Mouse (Mus musculus) embryonic facial prominence, embryonic 12.5 days (tissue): ENCODE data around the gene Gm12258. TPM values are rescaled to one million over a fixed set of nuclear protein-coding genes. Genes with fewer than 3 reads are reported as not detected.
"Not testable (repeated sequence)": the region's sequence is repeated elsewhere in the genome, so short reads cannot be mapped to it uniquely, and the experiment has no call there.

ENCODE experiments used
- ATAC-seq: fragments of 200-750 bp; cut with Nextera tagmentation; 2 replicates; pipeline ENCODE4 v1.8.0; 2017; ENCODE audit not compliant: insufficient number of reproducible peaks, insufficient read depth, low FRiP score, low TSS enrichment
- H3K27ac ChIP-seq: fragments of 300-500 bp; sonication (generic); 2 replicates; pipeline ENCODE4 v1.5.1; 2016; ENCODE audit warnings: mild to moderate bottlenecking
- H3K27me3 ChIP-seq: fragments of 300-500 bp; sonication (generic); 2 replicates; pipeline ENCODE4 v1.6.1; 2016; ENCODE audit warnings: mild to moderate bottlenecking, moderate library complexity
- H3K36me3 ChIP-seq: fragments of 300-500 bp; sonication (generic); 2 replicates; pipeline ENCODE4 v1.6.1; 2016; ENCODE audit warnings: mild to moderate bottlenecking
- H3K4me1 ChIP-seq: fragments of 300-500 bp; sonication (generic); 2 replicates; pipeline ENCODE4 v1.6.1; 2016
- H3K4me2 ChIP-seq: fragments of 300-500 bp; sonication (generic); replicated peaks from 2 replicates; pipeline ENCODE4 v1.6.1; 2016; ENCODE audit warnings: mild to moderate bottlenecking, moderate library complexity
- H3K4me3 ChIP-seq: fragments of 300-500 bp; sonication (generic); 2 replicates; pipeline ENCODE4 v1.5.1; 2016; ENCODE audit warnings: mild to moderate bottlenecking
- H3K9ac ChIP-seq: fragments of 300-500 bp; sonication (generic); 2 replicates; pipeline ENCODE4 v1.6.1; 2016; ENCODE audit warnings: mild to moderate bottlenecking, moderate library complexity
- H3K9me3 ChIP-seq: fragments of 300-500 bp; sonication (generic); 2 replicates; pipeline ENCODE4 v1.6.1; 2016; ENCODE audit warnings: mild to moderate bottlenecking, moderate library complexity
- WGBS: fragments of 180-500 bp; shearing (Covaris S2); methylation state at CpG from one replicate; pipeline ENCODE4 v1.1.7; 2016; 5-methylcytosine and 5-hydroxymethylcytosine counted together
- polyA plus RNA-seq: library from polyadenylated mRNA; unstranded; fragments of >200 nt; fragmentation: Nextera tagmentation; extraction: Ambion mirVana; gene quantifications from 2 replicates; pipeline ENCODE4 v1.2.1, GENCODE M21; 2016

Gm12258 gene
- polyA plus RNA-seq, result 14.2 and 14.4 TPM in 2 replicates

DNA sequence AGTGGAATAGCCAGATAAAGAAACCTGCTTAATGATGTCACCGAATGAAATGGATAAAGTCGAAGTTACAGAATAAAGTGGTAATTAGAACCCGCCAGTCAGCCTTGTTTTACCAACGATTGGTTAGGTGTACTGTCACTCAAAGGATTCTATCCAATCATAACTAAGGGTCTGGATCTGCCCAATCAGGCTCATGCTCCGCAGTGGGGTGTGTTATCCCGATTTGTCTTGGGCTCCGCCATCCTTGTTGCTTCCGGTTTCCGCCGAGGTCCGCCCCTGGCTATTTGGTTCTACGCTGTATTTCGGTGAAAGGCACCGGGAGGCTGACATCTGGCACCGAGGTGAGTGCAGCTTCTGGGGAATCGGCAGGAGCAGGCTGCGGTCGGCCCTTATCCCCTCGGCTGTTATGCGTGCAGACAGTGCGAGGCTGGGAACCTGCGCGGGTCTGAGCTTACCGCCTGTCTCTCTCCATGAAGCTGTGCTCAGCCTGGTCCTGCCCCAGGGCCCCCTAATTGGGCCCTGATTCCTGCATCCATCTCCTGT, at the start of gene Gm12258:
Gm12258 (plus strand) TSS at position 240 of the 543 bp plus-strand sequence.
- Histone ChIP-seq H3K27ac (peak within 1 kb of the TSS; percentile 9; the same call in 1 of the 2 replicates), H3K9ac (peak within 1 kb of the TSS; percentile 72), H3K4me3 (peak within 1 kb of the TSS; percentile 77), H3K36me3 (peaks cover 20% of the 10 kb centered on the region), H3K27me3 (no peaks in the 10 kb centered on the region), H3K4me1 (peaks cover 6% of the 10 kb centered on the region), H3K9me3 (no peaks in the 10 kb centered on the region), H3K4me2 (peak within 1 kb of the TSS; percentile 88)
- under 1% methylated on average over 24 of the region's 24 CpGs for WGBS
- ATAC-seq, result peak; percentile 99

DNA sequence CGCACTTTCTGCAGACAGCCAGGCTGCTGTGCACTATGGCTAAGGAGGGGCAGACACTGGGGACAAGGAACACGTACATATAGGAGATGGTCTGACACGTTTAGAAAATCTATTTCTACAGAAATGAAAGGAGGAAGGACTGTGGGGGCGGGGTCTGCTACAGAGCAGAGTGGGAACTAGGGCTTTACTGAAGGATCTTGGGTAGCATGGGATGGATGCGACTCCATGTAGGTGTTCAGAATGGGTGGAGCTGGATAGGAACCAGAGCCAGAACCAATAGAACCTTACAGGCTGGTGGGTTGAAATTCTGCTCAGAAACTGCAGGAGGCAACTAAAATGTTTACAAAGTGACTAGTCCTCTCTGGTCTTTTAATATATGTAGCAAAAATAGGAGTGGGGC, 47.2 kb upstream of the Gm12258 start:
- WGBS, result 78% methylated on average over 5 of the region's 5 CpGs
- no peak for ATAC-seq

DNA sequence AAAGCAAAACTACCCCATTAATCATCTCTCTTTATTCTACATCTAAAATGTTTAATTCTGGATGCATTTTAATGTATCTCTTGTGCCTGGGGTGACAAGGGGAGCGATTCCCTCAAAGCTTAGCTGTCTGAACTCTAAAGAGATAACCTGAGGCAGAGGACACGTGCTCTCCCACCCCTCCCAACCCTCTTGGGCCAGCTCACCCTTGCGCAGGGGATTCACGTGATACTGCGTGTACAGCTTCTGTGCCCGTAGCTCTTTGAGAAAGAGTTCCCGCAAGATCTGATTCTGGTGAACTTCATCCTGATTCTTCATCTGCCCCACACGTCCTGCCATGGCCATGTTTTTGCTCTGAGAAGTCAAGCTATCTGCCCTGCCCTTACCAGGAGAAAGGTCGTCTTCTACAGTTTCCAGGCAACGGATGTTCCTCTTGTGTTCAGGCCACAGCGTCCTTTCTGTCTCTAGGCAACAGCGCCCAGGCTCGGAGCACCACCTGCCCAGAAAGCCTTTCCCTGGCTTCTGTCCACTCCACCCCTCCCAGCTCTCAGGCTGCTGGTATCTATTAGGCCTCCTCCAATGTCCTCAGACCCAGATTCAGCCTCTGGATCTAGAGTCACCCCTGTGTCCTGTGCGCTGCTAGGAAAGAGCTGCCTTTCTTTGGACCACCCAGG, 45.3 kb upstream of the Gm12258 start, which contains the start of gene Fam183b:
Fam183b (minus strand) TSS at position 403 of the 671 bp plus-strand sequence.
- peak; percentile 28; the same call in 1 of the 2 replicates for ATAC-seq

More for the DNA sequence above, 47.2 kb upstream of the Gm12258 start:
- Histone ChIP-seq H3K27me3 (no peaks in the 10 kb centered on the region), H3K27ac (no peak overlapping the region), H3K4me2 (no peak overlapping the region), H3K4me3 (no peak overlapping the region), H3K36me3 (no peaks in the 10 kb centered on the region), H3K9ac (no peak overlapping the region), H3K9me3 (no peaks in the 10 kb centered on the region), H3K4me1 (peaks cover 7% of the 10 kb centered on the region)

DNA sequence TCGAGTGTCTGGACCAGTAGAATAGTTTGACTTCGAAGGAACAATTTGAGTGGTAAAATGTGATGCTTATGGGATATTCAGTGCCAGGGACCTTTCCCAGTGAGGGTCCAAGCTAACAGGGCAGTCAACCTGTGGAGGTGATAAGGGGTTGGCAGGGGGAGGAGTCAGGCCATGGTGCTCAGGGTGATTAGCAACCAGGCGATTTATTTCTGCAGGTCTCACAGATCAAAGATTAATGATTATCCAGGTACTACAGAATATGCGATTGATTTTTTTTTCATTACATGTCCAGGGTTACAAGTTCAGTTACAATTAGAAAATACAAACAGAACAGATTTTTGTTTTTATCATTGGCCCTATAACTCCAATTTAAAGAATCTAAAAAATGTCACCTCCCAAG, 43.1 kb upstream of the Gm12258 start:
- H3K4me2 ChIP-seq, result no peak overlapping the region
- no peaks in the 10 kb centered on the region for H3K9me3 ChIP-seq
- H3K4me1 ChIP-seq, result peaks cover 7% of the 10 kb centered on the region
- no peaks in the 10 kb centered on the region for H3K36me3 ChIP-seq
- no peak overlapping the region for H3K9ac ChIP-seq
- WGBS, result 77% methylated on average over 4 of the region's 4 CpGs
- ATAC-seq, result no peak
- no peak overlapping the region for H3K27ac ChIP-seq
- H3K27me3 ChIP-seq, result no peaks in the 10 kb centered on the region
- no peak overlapping the region for H3K4me3 ChIP-seq

More for the DNA sequence above, 45.3 kb upstream of the Gm12258 start, which contains the start of gene Fam183b:
- Histone ChIP-seq H3K36me3 (no peaks in the 10 kb centered on the region), H3K4me2 (0 out of 2 replicates have a peak within 1 kb of the TSS, but pooled peaks have one; percentile 13), H3K4me1 (peaks cover 7% of the 10 kb centered on the region), H3K9me3 (no peaks in the 10 kb centered on the region), H3K9ac (no peak within 1 kb of the TSS), H3K27me3 (no peaks in the 10 kb centered on the region), H3K27ac (no peak within 1 kb of the TSS), H3K4me3 (no peak within 1 kb of the TSS)
- 39% methylated on average over 14 of the region's 14 CpGs for WGBS

DNA sequence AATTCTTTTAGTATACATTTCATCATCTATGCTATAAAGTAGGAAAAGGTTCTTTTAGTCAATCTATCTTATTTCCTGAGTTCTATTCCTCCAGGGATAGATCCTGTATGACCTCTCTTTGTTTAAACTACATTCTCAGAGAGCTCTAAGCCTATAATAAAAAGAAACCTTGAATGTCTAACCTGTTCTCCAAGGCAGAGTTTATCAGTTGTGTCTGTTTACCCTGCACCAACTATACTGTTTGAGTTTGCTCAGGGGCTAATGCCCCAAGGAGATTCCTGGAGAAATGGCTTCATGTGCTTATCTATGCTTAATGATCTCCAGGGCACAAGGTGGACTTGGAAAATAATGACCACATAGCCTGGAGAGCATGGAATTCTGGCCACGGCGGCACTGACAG, 42.6 kb upstream of the Gm12258 start:
- Histone ChIP-seq H3K4me3 (no peak overlapping the region), H3K27me3 (no peaks in the 10 kb centered on the region), H3K4me1 (peaks cover 7% of the 10 kb centered on the region), H3K27ac (no peak overlapping the region), H3K36me3 (no peaks in the 10 kb centered on the region), H3K9ac (no peak overlapping the region), H3K9me3 (no peaks in the 10 kb centered on the region), H3K4me2 (no peak overlapping the region)
- no peak for ATAC-seq
- WGBS, result 83% methylated on average over 2 of the region's 2 CpGs

DNA sequence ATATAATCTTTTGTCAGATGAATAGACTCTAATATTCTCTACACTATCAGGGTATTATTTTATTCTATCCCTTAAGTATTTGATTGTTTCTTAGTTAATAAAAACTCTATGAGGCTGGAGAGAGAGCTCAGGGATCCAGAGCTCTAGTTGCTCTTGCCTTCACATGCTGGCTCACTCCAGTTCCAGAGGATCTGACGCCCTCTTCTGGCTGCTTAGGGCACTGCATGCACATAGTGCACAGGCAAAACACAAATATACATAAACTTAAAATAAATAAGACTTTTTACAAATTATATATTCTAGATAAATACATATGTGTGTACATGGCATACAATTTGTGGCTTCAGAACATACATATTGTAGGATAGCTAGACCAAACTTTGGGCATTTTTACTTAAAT, 35.0 kb upstream of the Gm12258 start:
- Histone ChIP-seq H3K27me3 (no peaks in the 10 kb centered on the region), H3K27ac (no peak overlapping the region), H3K4me1 (no peaks in the 10 kb centered on the region), H3K9ac (no peak overlapping the region), H3K36me3 (no peaks in the 10 kb centered on the region), H3K9me3 (no peaks in the 10 kb centered on the region), H3K4me3 (no peak overlapping the region), H3K4me2 (no peak overlapping the region)
- ATAC-seq, result no peak
- 3% methylated on average over 1 of the region's 1 CpGs for WGBS

DNA sequence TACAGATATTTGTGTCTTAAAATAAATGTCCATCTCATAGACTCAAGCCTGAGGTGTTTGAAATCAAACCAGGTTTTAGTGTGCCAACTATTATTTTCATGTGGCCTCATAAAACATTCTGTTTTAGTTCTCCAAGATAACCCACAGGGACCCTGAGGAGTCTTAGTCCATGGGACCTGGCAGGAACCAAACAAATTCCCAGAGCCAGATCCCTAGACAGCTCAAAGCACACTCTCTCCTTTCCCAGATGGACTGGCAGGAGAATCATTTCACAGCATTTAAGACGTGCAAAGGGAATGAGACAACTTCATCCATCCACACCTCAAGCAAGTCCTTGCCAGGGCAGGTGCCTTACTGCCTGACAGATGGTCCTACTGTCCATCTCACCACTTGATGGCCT, 32.3 kb upstream of the Gm12258 start, which contains the start of gene Olfr313:
Olfr313 (plus strand) TSS at position 301 of the 400 bp plus-strand sequence.
- H3K4me3 ChIP-seq, H3K4me1 ChIP-seq, ATAC-seq, H3K36me3 ChIP-seq, H3K27ac ChIP-seq, H3K9ac ChIP-seq, H3K4me2 ChIP-seq, H3K9me3 ChIP-seq, H3K27me3 ChIP-seq: not testable (repeated sequence)
- WGBS, result 50% methylated on average over 1 of the region's 1 CpGs

DNA sequence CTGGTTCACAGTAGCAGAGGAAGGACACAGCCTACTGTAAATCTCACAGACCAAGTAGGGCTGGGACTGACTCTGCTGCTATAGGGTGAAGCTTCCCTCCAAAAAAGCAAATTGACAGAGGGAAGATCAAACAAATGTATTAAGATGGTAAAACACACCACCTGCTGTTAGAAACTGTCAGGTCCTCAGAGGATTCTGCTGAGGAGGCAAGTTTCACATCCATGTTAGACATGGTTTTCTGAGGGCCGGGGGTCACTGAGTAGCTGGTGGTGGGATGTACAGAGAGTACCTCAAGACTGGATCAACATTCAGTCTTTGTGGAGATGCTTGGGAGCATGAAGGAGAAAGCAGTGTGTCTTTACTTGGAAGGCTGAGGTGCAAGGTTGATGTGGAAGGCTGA, 31.3 kb upstream of the Gm12258 start:
- H3K9me3 ChIP-seq, result no peaks in the 10 kb centered on the region
- H3K4me2 ChIP-seq, result no peak overlapping the region
- no peaks in the 10 kb centered on the region for H3K4me1 ChIP-seq
- no peak overlapping the region for H3K27ac ChIP-seq
- no peak for ATAC-seq
- no peak overlapping the region for H3K4me3 ChIP-seq
- no peak overlapping the region for H3K9ac ChIP-seq
- no peaks in the 10 kb centered on the region for H3K36me3 ChIP-seq
- H3K27me3 ChIP-seq, result no peaks in the 10 kb centered on the region
- WGBS, result 82% methylated on average over 1 of the region's 1 CpGs

DNA sequence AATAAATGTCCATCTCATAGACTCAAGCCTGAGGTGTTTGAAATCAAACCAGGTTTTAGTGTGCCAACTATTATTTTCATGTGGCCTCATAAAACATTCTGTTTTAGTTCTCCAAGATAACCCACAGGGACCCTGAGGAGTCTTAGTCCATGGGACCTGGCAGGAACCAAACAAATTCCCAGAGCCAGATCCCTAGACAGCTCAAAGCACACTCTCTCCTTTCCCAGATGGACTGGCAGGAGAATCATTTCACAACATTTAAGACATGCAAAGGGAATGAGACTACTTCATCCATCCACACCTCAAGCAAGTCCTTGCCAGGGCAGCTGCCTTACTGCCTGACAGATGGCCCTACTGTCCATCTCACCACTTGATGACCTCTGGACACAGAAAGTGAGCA, 18.0 kb upstream of the Gm12258 start, which contains the start of gene Olfr312:
Olfr312 (plus strand) TSS at position 301 of the 400 bp plus-strand sequence.
- not testable (repeated sequence) for ATAC-seq, H3K36me3 ChIP-seq, H3K4me1 ChIP-seq, H3K9ac ChIP-seq, H3K4me3 ChIP-seq, H3K4me2 ChIP-seq, H3K9me3 ChIP-seq, H3K27me3 ChIP-seq, H3K27ac ChIP-seq

DNA sequence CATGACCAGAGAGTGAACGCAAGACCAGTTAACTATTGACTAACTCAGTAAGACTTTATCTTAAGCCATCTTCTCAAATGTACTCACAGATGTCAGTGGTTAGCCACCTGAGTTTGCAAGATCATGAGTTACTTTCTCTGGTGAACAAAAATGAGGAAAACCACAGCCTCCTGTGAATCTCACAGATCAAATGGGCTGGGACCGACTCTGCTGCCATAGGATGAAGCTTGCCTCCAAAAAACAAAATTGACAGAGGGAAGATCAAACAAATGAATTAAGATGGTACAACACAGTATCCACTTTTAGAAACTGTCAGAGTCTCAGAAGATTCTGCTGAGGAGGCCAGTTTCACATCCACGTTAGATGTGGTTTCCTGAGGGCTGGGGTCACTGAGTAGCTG, 17.2 kb upstream of the Gm12258 start:
- Histone ChIP-seq H3K4me1 (no peaks in the 10 kb centered on the region), H3K9ac (no peak overlapping the region), H3K27me3 (no peaks in the 10 kb centered on the region), H3K4me2 (no peak overlapping the region), H3K27ac (no peak overlapping the region), H3K9me3 (no peaks in the 10 kb centered on the region), H3K36me3 (no peaks in the 10 kb centered on the region), H3K4me3 (no peak overlapping the region)
- WGBS, result 73% methylated on average over 3 of the region's 3 CpGs
- ATAC-seq, result no peak

DNA sequence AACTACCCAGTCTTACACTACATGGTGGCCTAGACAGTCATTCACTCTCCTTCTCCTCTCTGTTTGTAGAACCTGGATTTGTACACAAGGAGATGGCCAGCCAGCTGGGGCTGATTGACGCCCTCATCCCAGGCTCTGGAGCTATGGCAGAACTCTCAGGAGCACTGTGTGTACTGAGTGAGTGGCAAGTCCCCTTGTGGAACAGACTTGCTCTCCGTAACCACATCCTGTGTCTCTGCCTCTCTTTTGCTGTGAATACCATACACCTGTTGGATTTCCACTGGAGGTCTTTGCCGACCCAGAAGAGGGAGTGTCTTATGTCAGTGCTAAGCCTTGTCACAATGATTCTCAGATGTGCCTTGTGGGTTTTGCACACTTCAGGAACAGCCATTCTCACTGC, 14.4 kb upstream of the Gm12258 start:
- not testable (repeated sequence) for H3K4me2 ChIP-seq, H3K4me1 ChIP-seq, ATAC-seq, H3K27me3 ChIP-seq, H3K27ac ChIP-seq, H3K4me3 ChIP-seq, H3K9me3 ChIP-seq, H3K9ac ChIP-seq, H3K36me3 ChIP-seq
- WGBS, result 76% methylated on average over 3 of the region's 3 CpGs

DNA sequence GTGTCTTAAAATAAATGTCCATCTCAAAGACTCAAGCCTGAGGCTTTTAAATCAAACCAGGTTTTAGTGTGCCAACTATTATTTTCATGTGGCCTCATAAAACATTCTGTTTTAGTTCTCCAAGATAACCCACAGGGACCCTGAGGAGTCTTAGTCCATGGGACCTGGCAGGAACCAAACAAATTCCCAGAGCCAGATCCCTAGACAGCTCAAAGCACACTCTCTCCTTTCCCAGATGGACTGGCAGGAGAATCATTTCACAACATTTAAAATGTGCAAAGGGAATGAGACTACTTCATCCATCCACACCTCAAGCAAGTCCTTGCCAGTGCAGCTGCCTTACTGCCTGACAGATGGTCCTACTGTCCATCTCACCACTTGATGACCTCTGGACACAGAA, 8.0 kb upstream of the Gm12258 start, which contains the start of gene Olfr311:
Olfr311 (plus strand) TSS at position 301 of the 400 bp plus-strand sequence.
- H3K27me3 ChIP-seq, ATAC-seq: not testable (repeated sequence)

More for the DNA sequence above, 8.0 kb upstream of the Gm12258 start, which contains the start of gene Olfr311:
- H3K27ac ChIP-seq, H3K4me2 ChIP-seq, H3K36me3 ChIP-seq, H3K4me1 ChIP-seq, H3K4me3 ChIP-seq, H3K9me3 ChIP-seq, H3K9ac ChIP-seq: not testable (repeated sequence)
